Mouse (Mus musculus): ENCODE measurements around the gene Sbf2. TPM values are rescaled to one million over a fixed set of nuclear protein-coding genes. Genes with fewer than 3 reads are reported as not detected.

Gene Sbf2
- polyA plus RNA-seq, 1 experiment from 2014 or later: 24.7 TPM

- no peaks in the 10 kb centered on the region for H3K9me3 ChIP-seq (ENCODE audit: control insufficient read depth, low read length)
- H3K27me3 ChIP-seq (replicated peaks; ENCODE audit: control insufficient read depth, insufficient read depth, low read length): no peaks in the 10 kb centered on the region
- H3K9ac ChIP-seq (ENCODE audit: low read depth, low read length): no peak overlapping the region
- H3K36me3 ChIP-seq (ENCODE audit: control insufficient read depth, insufficient read depth, low read length): peaks cover 14% of the 10 kb centered on the region
- ATAC-seq: no peak
- WGBS: 94% methylated on average over 7 of the region's 7 CpGs
- no peak overlapping the region for H3K27ac ChIP-seq (ENCODE audit: low read length)
- H3K4me3 ChIP-seq (ENCODE audit: low read length): no peak overlapping the region
- no peak overlapping the region for H3K4me2 ChIP-seq (ENCODE audit: low read depth, low read length)
- no peaks in the 10 kb centered on the region for H3K4me1 ChIP-seq (ENCODE audit: control insufficient read depth, insufficient read depth, low read length)
Measured at GRCm38 (mm10) chr7:110314401-110314890, 300.3 kb downstream of the Sbf2 start.

DNA sequence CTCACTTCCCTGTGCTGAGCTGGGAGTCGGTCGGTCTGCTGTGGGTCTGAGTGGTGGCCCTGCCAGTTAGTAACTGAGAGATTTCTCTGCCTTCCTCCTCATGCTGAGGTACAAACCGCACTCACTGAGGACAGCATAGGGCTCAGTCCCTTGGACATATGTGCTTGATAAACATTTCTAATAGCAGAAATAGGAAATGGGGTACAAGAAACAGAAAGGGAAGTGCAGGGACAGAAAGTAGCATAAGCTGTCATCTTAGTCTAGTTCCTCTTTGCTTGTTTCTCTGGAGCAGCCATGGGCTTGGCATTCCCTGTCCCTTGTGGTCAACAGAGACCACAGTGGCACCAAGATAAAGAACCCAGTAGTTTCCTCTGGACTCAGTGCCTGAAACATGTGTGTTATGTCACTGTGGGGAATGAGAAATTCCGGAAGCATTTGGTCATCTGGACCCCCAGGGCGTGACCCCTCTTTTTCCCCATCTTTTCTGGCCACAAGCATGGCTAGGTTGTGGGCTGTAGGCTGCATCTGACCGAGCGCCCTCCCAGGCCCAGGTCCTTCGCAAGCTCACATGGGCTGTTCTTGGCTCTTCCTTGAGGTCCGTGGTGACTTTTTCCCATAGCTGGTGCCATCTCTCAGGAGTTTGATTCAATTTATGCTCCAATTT lies 301.2 kb downstream of the Sbf2 start:
- WGBS: 88% methylated on average over 9 of the region's 9 CpGs

DNA sequence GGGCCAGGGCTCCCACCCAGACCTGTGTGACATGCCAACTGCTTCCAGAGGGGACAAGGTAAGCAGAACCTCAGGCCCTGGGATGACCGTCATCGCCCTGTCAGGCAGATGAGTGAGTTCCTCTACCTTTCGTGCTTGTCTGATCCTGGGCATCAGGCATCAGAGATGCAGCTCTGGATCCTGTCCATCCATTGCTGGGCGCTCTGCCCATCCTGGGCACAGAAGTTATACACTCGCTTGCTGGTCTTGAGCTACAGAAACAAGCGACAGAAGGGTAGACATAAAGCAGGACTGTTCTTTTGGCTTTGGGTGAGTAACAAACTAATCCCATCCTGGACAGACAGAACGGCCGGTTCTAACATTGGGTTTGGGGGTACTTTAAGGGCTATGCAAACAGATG lies 305.5 kb downstream of the Sbf2 start:
- no peaks in the 10 kb centered on the region for H3K9me3 ChIP-seq (ENCODE audit: control insufficient read depth, low read length)
- no peak overlapping the region for H3K4me2 ChIP-seq (ENCODE audit: low read depth, low read length)
- peaks cover 3% of the 10 kb centered on the region; the same call in 1 of the 2 replicates for H3K36me3 ChIP-seq (ENCODE audit: control insufficient read depth, insufficient read depth, low read length)
- no peak overlapping the region for H3K4me3 ChIP-seq (ENCODE audit: low read length)
- H3K4me1 ChIP-seq (ENCODE audit: control insufficient read depth, insufficient read depth, low read length): no peaks in the 10 kb centered on the region
- WGBS: 91% methylated on average over 8 of the region's 8 CpGs
- ATAC-seq: no peak
- H3K9ac ChIP-seq (ENCODE audit: low read depth, low read length): no peak overlapping the region
- no peak overlapping the region for H3K27ac ChIP-seq (ENCODE audit: low read length)
- no peaks in the 10 kb centered on the region for H3K27me3 ChIP-seq (replicated peaks; ENCODE audit: control insufficient read depth, insufficient read depth, low read length)

More for the DNA sequence above, 301.2 kb downstream of the Sbf2 start:
- Histone ChIP-seq H3K27me3 (replicated peaks; ENCODE audit: control insufficient read depth, insufficient read depth, low read length) (no peaks in the 10 kb centered on the region), H3K4me1 (ENCODE audit: control insufficient read depth, insufficient read depth, low read length) (no peaks in the 10 kb centered on the region), H3K4me3 (ENCODE audit: low read length) (no peak overlapping the region), H3K9ac (ENCODE audit: low read depth, low read length) (no peak overlapping the region), H3K9me3 (ENCODE audit: control insufficient read depth, low read length) (no peaks in the 10 kb centered on the region), H3K27ac (ENCODE audit: low read length) (no peak overlapping the region), H3K4me2 (ENCODE audit: low read depth, low read length) (no peak overlapping the region), H3K36me3 (ENCODE audit: control insufficient read depth, insufficient read depth, low read length) (peaks cover 14% of the 10 kb centered on the region)
- no peak for ATAC-seq

- H3K4me3 ChIP-seq (ENCODE audit: low read length): no peak overlapping the region
- H3K4me2 ChIP-seq (ENCODE audit: low read depth, low read length): no peak overlapping the region
Measured at GRCm38 (mm10) chr7:110307741-110308140, 307.0 kb downstream of the Sbf2 start.

DNA sequence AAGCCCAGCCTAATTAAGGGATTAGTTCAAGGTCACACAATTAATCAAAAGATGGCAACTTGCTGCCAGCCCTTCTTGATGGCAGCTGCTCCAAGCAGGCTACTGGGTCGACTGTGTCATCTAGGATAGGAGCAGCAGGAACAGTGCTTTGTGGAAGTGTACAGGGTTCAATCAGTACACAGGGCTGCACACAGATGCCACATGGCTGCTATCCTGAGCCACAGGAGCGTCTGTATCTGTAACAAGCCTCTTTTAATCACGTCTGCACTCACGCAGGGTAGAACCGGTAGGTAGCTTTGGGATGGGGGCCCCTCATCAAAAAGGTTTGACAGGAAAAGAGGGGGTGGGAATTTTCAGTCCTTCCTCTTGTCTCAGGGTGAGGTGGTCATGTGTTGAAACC lies 308.4 kb downstream of the Sbf2 start:
- Histone ChIP-seq H3K27me3 (replicated peaks; ENCODE audit: control insufficient read depth, insufficient read depth, low read length) (no peaks in the 10 kb centered on the region), H3K4me2 (ENCODE audit: low read depth, low read length) (no peak overlapping the region), H3K36me3 (ENCODE audit: control insufficient read depth, insufficient read depth, low read length) (no peaks in the 10 kb centered on the region; the same call in 1 of the 2 replicates), H3K9ac (ENCODE audit: low read depth, low read length) (no peak overlapping the region), H3K9me3 (ENCODE audit: control insufficient read depth, low read length) (no peaks in the 10 kb centered on the region), H3K27ac (ENCODE audit: low read length) (no peak overlapping the region), H3K4me1 (ENCODE audit: control insufficient read depth, insufficient read depth, low read length) (0 out of 2 replicates have a peak, but pooled peaks cover 6% of the 10 kb centered on the region), H3K4me3 (ENCODE audit: low read length) (no peak overlapping the region)
- ATAC-seq: no peak
- WGBS: 58% methylated on average over 5 of the region's 5 CpGs

More at GRCm38 (mm10) chr7:110307741-110308140, 307.0 kb downstream of the Sbf2 start:
- Histone ChIP-seq H3K27me3 (replicated peaks; ENCODE audit: control insufficient read depth, insufficient read depth, low read length) (no peaks in the 10 kb centered on the region), H3K36me3 (ENCODE audit: control insufficient read depth, insufficient read depth, low read length) (no peaks in the 10 kb centered on the region; the same call in 1 of the 2 replicates), H3K4me1 (ENCODE audit: control insufficient read depth, insufficient read depth, low read length) (no peaks in the 10 kb centered on the region), H3K9ac (ENCODE audit: low read depth, low read length) (no peak overlapping the region), H3K9me3 (ENCODE audit: control insufficient read depth, low read length) (no peaks in the 10 kb centered on the region), H3K27ac (ENCODE audit: low read length) (no peak overlapping the region)
- 88% methylated on average over 11 of the region's 11 CpGs for WGBS
- ATAC-seq: no peak

GRCm38 (mm10) chr7:110305486-110305885 lies 309.2 kb downstream of the Sbf2 start:
- no peak overlapping the region for H3K9ac ChIP-seq (ENCODE audit: low read depth, low read length)
- H3K4me2 ChIP-seq (ENCODE audit: low read depth, low read length): no peak overlapping the region
- H3K9me3 ChIP-seq (ENCODE audit: control insufficient read depth, low read length): no peaks in the 10 kb centered on the region
- WGBS: 88% methylated on average over 4 of the region's 4 CpGs
- no peaks in the 10 kb centered on the region for H3K36me3 ChIP-seq (ENCODE audit: control insufficient read depth, insufficient read depth, low read length)
- ATAC-seq: peak; percentile 49; the same call in 1 of the 2 replicates
- no peak overlapping the region for H3K4me3 ChIP-seq (ENCODE audit: low read length)
- no peak overlapping the region for H3K27ac ChIP-seq (ENCODE audit: low read length)
- no peaks in the 10 kb centered on the region for H3K27me3 ChIP-seq (replicated peaks; ENCODE audit: control insufficient read depth, insufficient read depth, low read length)
- H3K4me1 ChIP-seq (ENCODE audit: control insufficient read depth, insufficient read depth, low read length): 0 out of 2 replicates have a peak, but pooled peaks cover 7% of the 10 kb centered on the region

GRCm38 (mm10) chr7:110302886-110303285 lies 311.8 kb downstream of the Sbf2 start:
- Histone ChIP-seq H3K9me3 (ENCODE audit: control insufficient read depth, low read length) (no peaks in the 10 kb centered on the region), H3K4me3 (ENCODE audit: low read length) (no peak overlapping the region), H3K9ac (ENCODE audit: low read depth, low read length) (no peak overlapping the region), H3K27ac (ENCODE audit: low read length) (no peak overlapping the region), H3K4me1 (ENCODE audit: control insufficient read depth, insufficient read depth, low read length) (peaks cover 15% of the 10 kb centered on the region; the same call in 1 of the 2 replicates), H3K4me2 (ENCODE audit: low read depth, low read length) (no peak overlapping the region), H3K27me3 (replicated peaks; ENCODE audit: control insufficient read depth, insufficient read depth, low read length) (no peaks in the 10 kb centered on the region), H3K36me3 (ENCODE audit: control insufficient read depth, insufficient read depth, low read length) (no peaks in the 10 kb centered on the region)
- 56% methylated on average over 6 of the region's 6 CpGs for WGBS
- ATAC-seq: no peak

DNA sequence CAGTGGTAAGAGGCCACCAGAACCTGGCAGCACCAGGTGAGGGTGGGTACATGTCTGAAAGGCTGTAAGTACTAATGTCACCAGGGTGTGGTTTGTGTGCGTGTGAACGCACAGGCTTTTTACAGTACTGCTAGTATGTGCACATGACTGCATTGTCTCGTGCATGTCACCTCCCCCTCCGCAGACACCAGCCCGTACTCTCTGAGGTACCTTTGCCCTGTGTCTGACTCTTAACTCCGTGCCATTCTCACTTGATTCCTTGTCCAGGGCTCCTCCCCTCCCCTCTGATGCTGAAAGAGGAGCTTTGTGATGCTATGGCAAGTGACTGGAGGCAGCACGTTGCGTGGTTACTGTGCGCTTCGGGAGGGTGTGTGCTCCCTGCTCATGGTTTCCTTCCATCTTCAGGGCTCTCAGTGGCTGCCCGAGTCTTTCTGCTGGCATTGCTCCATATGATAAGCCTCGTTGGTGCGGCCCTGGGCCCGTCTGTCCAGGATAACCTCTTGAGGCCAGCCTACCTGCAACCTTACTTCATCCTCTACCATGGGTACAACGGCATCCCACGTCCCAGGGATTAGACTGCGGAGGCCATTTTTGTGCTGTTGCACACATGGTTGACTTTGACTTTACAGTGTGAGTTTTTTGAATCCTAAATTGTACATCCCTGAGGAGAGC lies 315.8 kb downstream of the Sbf2 start:
- Histone ChIP-seq H3K4me1 (ENCODE audit: control insufficient read depth, insufficient read depth, low read length) (peaks cover 28% of the 10 kb centered on the region), H3K9me3 (ENCODE audit: control insufficient read depth, low read length) (no peaks in the 10 kb centered on the region), H3K27ac (ENCODE audit: low read length) (peak overlapping the region; percentile 75; the same call in 1 of the 2 replicates), H3K4me2 (ENCODE audit: low read depth, low read length) (no peak overlapping the region), H3K4me3 (ENCODE audit: low read length) (no peak overlapping the region), H3K27me3 (replicated peaks; ENCODE audit: control insufficient read depth, insufficient read depth, low read length) (no peaks in the 10 kb centered on the region), H3K9ac (ENCODE audit: low read depth, low read length) (no peak overlapping the region), H3K36me3 (ENCODE audit: control insufficient read depth, insufficient read depth, low read length) (no peaks in the 10 kb centered on the region)
- WGBS: 84% methylated on average over 17 of the region's 17 CpGs
- peak; percentile 69 for ATAC-seq

DNA sequence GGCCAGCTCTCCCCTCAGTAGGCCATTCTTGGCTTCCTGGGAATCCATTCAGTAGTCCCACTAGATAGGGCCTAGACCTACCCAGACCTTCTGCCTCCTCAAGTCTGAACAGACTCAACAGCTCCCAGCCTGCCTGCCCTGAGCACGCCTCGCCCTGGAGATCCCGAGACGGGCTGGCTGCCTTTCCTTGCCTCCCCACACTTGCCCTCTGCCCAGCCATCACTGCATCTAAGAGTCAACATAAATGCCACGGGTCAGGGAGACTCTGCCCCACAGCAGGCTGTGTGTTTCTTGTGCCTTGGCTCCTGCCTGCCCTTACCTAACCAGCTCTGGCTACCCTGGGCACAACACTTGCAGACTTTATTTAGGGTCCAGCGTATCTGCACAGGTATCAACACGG lies 316.6 kb downstream of the Sbf2 start:
- Histone ChIP-seq H3K27me3 (replicated peaks; ENCODE audit: control insufficient read depth, insufficient read depth, low read length) (no peaks in the 10 kb centered on the region), H3K4me3 (ENCODE audit: low read length) (no peak overlapping the region), H3K9ac (ENCODE audit: low read depth, low read length) (0 out of 2 replicates have a peak overlapping the region, but pooled peaks have one; percentile 50), H3K27ac (ENCODE audit: low read length) (peak overlapping the region; percentile 75), H3K9me3 (ENCODE audit: control insufficient read depth, low read length) (no peaks in the 10 kb centered on the region), H3K36me3 (ENCODE audit: control insufficient read depth, insufficient read depth, low read length) (no peaks in the 10 kb centered on the region), H3K4me1 (ENCODE audit: control insufficient read depth, insufficient read depth, low read length) (peaks cover 28% of the 10 kb centered on the region), H3K4me2 (ENCODE audit: low read depth, low read length) (no peak overlapping the region)
- WGBS: 81% methylated on average over 7 of the region's 7 CpGs
- 0 out of 2 replicates have a peak, but pooled peaks have one; percentile 14 for ATAC-seq
